Mouse (Mus musculus): ENCODE data around the gene Scamp2. TPM values are rescaled to one million over a fixed set of nuclear protein-coding genes. Genes with fewer than 3 reads are reported as not detected.

Gene Scamp2
- total RNA-seq, 2 experiments from 2014 or later: 24.6 to 24.8 TPM

- intact Hi-C loops (cut with DNase I): no loop called here
- no peak for DNase-seq (ENCODE audit: low spot score)
Observed at GRCm38 (mm10) chr9:57618854-57619253, 58.1 kb downstream of the Scamp2 start.

DNA sequence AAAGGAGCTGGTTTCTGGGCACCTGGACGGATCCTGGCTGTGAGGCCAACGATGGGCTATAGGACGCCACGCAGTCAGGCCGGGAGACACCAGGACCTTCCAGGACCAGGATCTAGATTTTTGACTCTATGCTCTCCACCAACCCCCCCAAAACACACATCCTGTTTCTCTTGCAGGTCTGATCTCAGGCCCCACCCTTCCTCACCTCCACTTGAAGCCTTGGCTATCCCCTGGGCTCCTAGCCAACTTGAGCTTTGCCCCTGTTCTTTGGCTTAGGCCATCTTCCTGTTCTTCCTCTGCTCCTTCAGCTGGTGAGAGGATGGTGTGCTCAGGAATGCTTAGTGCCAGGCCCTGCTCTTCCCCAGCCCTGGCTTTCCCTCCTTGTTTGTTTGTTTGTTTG is 59.9 kb downstream of the Scamp2 start, which contains the start of gene Lman1l:
Gene Lman1l (minus strand): TSS at position 101 of the 400 bp plus-strand sequence.
- intact Hi-C loops (cut with DNase I): no loop called here

DNA sequence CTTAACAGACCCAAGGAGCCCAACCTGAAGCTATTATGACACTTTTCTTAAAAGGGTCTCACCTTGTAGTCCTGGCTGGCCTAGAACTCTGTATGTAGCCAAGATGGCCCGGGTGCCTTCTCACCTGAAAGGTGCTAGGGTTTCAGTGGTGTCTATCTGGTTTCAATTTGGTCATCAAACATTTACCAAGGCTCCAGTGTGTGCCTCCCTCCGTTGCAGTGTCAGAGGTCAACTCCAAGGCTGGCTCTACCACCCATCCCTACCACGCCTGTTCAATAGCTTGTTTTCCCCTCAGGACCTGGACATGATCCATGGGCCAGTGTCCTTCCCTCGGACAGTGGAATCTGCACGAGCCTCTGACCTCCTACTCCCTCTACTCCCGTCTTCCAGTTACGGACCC is 63.6 kb downstream of the Scamp2 start:
- intact Hi-C loops (cut with DNase I): no loop called here
- no peak for DNase-seq (ENCODE audit: low spot score)

More for the DNA sequence above, 59.9 kb downstream of the Scamp2 start, which contains the start of gene Lman1l:
- DNase-seq (ENCODE audit: low spot score): no peak

GRCm38 (mm10) chr9:57625674-57626500 is 65.1 kb downstream of the Scamp2 start:
- no peak for DNase-seq (ENCODE audit: low spot score)
- intact Hi-C loops (cut with DNase I): no loop called here

DNA sequence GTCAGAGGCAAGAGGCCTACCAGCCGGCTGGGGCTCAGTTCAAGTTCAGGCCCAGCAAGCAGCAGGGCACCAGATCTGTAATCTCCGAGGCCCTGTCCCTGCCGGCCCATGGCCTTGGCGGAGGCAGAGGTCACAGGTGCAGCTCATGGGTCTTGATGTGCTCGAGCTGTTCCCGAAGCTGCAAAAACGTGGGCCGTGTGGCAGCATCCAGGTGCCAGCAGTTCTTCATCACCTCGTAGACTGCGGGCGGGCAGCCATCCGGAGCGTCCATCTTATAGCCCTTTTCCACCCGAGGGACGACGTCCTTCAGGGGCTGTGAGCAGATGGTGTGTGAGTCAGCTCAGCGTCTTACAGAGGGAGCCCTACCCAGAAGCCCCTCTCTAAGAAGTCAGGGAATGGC is 66.4 kb downstream of the Scamp2 start:
- intact Hi-C loops (cut with DNase I): no loop called here

DNA sequence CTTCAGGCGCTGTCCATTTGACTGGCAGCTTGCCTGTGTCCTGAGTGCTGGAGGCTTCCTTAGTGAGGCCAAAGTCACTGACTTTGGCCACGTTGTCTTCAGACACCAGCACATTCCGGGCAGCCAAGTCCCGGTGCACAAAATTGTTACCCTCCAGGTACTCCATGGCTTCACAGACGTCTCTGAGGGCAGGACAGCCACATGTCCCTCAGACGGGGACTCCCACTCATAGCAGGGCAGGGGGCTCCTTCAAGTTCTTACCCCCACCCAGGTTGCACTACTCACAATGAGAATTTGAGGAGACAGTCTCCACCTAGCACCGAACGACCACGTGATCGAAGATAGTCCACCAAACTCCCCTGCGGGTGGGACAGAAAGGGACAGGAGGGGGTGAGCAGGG is 67.1 kb downstream of the Scamp2 start:
- DNase-seq (ENCODE audit: low spot score): no peak
- intact Hi-C loops (cut with DNase I): no loop called here

More for the DNA sequence above, 66.4 kb downstream of the Scamp2 start:
- no peak for DNase-seq (ENCODE audit: low spot score)

GRCm38 (mm10) chr9:57628717-57629116 is 68.0 kb downstream of the Scamp2 start:
- intact Hi-C loops (cut with DNase I): loop anchor here (1.0 kb wide), 1 partner anchor 27 kb away; no protein-coding TSS in a partner anchor
- DNase-seq (ENCODE audit: low spot score): no peak

GRCm38 (mm10) chr9:57629118-57629874 is 68.6 kb downstream of the Scamp2 start:
- intact Hi-C loops (cut with DNase I): loop anchor here (1.0 kb wide), 1 partner anchor 26 kb away; no protein-coding TSS in a partner anchor
- peak; percentile 52 for DNase-seq (ENCODE audit: low spot score)

DNA sequence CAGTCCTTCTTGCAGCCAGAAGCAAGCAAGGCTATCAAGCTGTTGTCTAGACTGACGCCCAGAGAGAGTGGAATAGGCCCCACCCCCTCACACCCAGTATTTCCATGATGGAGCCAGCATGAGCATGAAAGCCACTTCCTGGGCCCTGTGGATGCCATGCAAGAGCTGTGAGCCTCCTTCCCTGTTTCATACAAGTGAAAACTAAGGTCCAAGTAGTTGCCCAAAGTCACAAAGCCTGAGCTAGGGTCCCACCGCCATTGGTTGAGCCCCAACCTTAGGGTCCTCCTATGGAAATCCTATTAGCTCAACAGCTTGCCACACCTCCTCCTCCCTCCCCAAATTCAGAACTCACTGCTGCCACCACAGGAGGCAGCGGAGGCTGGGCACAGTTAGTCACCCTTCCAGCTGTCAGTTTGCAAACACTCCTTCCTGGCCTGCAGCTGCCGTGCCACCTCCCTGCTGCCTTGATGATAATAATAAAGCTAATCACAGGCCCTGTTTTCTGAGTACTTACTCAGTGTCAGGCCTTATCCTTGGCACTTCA is 72.8 kb downstream of the Scamp2 start:
- intact Hi-C loops (cut with DNase I): no loop called here
- DNase-seq (ENCODE audit: low spot score): no peak

DNA sequence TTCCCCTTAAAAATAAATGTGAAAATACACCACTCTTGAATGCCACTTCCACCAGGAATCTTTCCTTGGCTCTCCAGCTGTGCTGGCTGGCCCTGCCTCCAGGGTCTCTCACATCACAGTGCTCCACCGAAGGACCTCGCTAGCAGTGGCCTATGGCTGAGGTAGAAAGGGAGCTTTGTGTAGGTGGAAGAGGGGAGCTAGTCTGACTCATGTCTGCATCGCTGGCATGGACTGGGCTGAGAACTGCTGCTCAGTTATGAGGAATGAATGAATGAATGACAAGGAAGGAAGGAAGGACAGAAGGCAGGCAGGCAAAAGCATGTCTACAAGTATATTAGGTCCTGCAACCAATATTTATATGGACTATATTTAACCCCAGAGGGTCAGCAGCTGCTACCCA is 76.5 kb downstream of the Scamp2 start:
- intact Hi-C loops (cut with DNase I): no loop called here
- DNase-seq (ENCODE audit: low spot score): no peak

DNA sequence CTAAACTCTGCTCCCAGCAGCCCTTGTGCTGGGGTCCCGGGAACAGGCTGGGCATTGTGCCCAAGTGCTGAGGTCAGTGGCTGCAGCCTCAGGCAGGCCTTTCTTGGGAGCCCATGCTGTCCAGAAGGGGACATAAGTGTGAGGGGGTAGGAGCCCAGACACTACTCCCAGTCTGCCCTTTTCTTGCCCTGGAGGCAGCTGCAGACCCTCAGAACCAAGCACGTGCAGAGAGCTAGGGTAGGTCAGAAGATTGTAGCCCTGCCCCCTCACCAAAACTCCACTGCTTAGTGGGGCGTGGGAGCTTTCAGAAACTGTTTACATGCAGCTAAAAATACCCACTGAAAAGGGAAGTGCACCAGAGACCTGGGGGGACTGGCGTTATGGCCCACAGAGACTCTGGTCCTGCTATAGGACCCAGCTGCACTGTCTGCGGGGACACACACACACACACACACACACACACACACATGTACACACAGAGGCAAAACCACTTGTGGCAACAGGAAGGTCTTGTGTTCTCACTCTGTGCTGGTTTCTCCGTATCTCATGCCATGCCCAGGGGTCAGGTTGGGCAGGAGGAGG is 77.1 kb downstream of the Scamp2 start:
- intact Hi-C loops (cut with DNase I): no loop called here
- peak; percentile 48 for DNase-seq (ENCODE audit: low spot score)

Other genes with a start within 250 kb of the Scamp2 start
- 1 to 10 TPM; 7.8 to 8.7 TPM for gene Ppcdc, start 120.8 kb upstream of the Scamp2 start, total RNA-seq (2021)
- 1 to 10 TPM; 4.9 to 5.1 TPM for gene Scamp5, start 92.9 kb upstream of the Scamp2 start, total RNA-seq (2021)
- 1 to 10 TPM; 1.6 to 2.3 TPM for gene Rpp25, start 56.9 kb upstream of the Scamp2 start, total RNA-seq (2021)
- 1,000 to 10,000 TPM; 2,545 to 2,748 TPM for gene Cox5a, start 39.7 kb upstream of the Scamp2 start, total RNA-seq (2021)
- gene Fam219b, start 23.4 kb upstream of the Scamp2 start, total RNA-seq (2021): 1 to 10 TPM; 6.7 to 9.3 TPM
- 100 to 1,000 TPM; 160 to 162 TPM for gene Mpi, start 8.2 kb upstream of the Scamp2 start, total RNA-seq (2021)
- gene Ulk3, start 28.5 kb downstream of the Scamp2 start, total RNA-seq (2021): 1 to 10 TPM; 6.8 to 8.9 TPM
- gene Cplx3, start 45.3 kb downstream of the Scamp2 start, total RNA-seq (2021): not detected
- gene Lman1l, start 59.8 kb downstream of the Scamp2 start, total RNA-seq (2021): not detected
- gene Csk, start 92.7 kb downstream of the Scamp2 start, total RNA-seq (2021): 10 to 100 TPM; 23.5 to 27.4 TPM
- gene Cyp1a2, start 122.8 kb downstream of the Scamp2 start, total RNA-seq (2021): not detected
- gene Cyp1a1, start 127.0 kb downstream of the Scamp2 start, total RNA-seq (2021): under 1 TPM in 1 of 2 experiments, not detected in 1; 0.08 TPM
- 1 to 10 TPM; 4.9 to 7.0 TPM for gene Edc3, start 147.6 kb downstream of the Scamp2 start, total RNA-seq (2021)
- gene Clk3, start 204.9 kb downstream of the Scamp2 start, total RNA-seq (2021): 10 to 100 TPM; 27.6 to 29.2 TPM